Mouse (Mus musculus) stomach, postnatal 0 days (tissue): ENCODE results near the gene Txndc9.

Experiments used
- CTCF ChIP-seq: IDR thresholded peaks from 2 replicates; pipeline ENCODE4 v1.5.1; 2016; ENCODE audit warnings: antibody characterized with exemption, low read depth, mild to moderate bottlenecking, moderate library complexity
- EP300 ChIP-seq: optimal IDR thresholded peaks from 2 replicates; pipeline ENCODE3; 2016; ENCODE audit warnings: antibody characterized with exemption

GRCm38 (mm10) chr1:37958516-37958915 lies 39.2 kb downstream of the Txndc9 start:
- TF ChIP-seq EP300 (no peak), CTCF (no peak)
